ENCODE assay signal across 19 mouse cellular contexts in the genomic region with DNA sequence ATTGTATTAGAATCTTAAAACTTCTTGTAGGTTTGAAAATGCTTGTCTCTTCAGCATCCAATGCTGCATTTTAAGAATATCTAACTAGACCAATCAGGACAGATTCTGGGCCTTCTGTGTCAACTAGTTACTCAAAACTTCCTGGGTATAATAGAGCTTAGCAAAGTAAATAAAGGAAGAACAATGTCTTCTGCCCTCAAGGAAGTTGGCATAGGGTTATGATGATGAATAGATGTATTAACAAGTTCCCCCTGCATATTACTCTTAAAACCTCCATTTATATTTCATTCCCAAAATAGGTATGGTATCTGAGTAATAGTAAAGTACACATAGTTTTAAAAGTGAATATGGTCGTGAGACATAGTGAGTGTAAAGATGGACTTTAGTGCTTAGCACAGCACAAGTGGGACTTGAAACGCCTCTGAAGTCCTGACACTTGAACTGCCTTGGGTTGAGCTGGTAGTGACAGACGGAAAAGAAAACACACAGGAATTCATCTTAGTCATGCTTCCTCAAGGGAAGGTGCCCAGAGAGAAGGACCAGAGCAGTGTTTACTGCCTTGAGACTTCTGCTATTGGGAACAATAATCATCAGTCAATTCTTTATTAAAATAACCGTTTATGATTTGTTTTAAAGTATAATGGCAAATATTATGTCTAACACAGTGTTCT.
"Had no signal": no experiment of that assay in that cellular context is flagged by ENCODE, and none has a peak within 500 bp of the region (broad histone marks: within the 10 kb centered on the region; RNA-seq: fewer than 3 reads in every experiment).

No protein-coding gene starts in this region.

- H3K4me1 ChIP-seq: liver, embryonic 12.5 days; liver, embryonic 15.5 days; megakaryocyte, embryonic 14.5 days; stomach, embryonic 15.5 days had no signal

- H3K9ac ChIP-seq: kidney, embryonic 15.5 days; limb, embryonic 13.5 days; liver, embryonic 12.5 days; liver, embryonic 15.5 days; stomach, embryonic 15.5 days had no signal

- H3K27me3 ChIP-seq: kidney, embryonic 15.5 days; limb, embryonic 13.5 days; liver, embryonic 12.5 days; liver, embryonic 15.5 days; megakaryocyte, embryonic 14.5 days; stomach, embryonic 15.5 days had no signal

- H3K4me2 ChIP-seq: kidney, embryonic 15.5 days; limb, embryonic 13.5 days; liver, embryonic 12.5 days; liver, embryonic 15.5 days; stomach, embryonic 15.5 days had no signal

- H3K9me3 ChIP-seq: kidney, embryonic 15.5 days; limb, embryonic 10.5 days; limb, embryonic 13.5 days; liver, embryonic 12.5 days; liver, embryonic 15.5 days; megakaryocyte, embryonic 14.5 days; midbrain, embryonic 10.5 days; stomach, embryonic 15.5 days had no signal

- DNase-seq: kidney, adult 11 months; kidney, adult 8-10 months; kidney, postnatal 10 days; kidney, postnatal 4 days; liver; lung, adult 18-20 months; midbrain, embryonic 14.5 days; right cerebral cortex, adult 18-20 months; right cerebral cortex, postnatal 14 days; right cerebral cortex, postnatal 4 days; thymus, postnatal 25 days had no signal

- H3K4me3 ChIP-seq: kidney, embryonic 15.5 days; limb, embryonic 10.5 days; limb, embryonic 13.5 days; liver, embryonic 12.5 days; liver, embryonic 15.5 days; megakaryocyte, embryonic 14.5 days; midbrain, embryonic 10.5 days; stomach, embryonic 15.5 days had no signal

- ATAC-seq: liver, embryonic 12.5 days had no signal

- H3K27ac ChIP-seq: kidney, embryonic 15.5 days; limb, embryonic 10.5 days; limb, embryonic 13.5 days; liver, embryonic 12.5 days; liver, embryonic 15.5 days; midbrain, embryonic 10.5 days; stomach, embryonic 15.5 days had no signal

- H3K36me3 ChIP-seq: kidney, embryonic 15.5 days; limb, embryonic 10.5 days; limb, embryonic 13.5 days; liver, embryonic 12.5 days; liver, embryonic 15.5 days; midbrain, embryonic 10.5 days; stomach, embryonic 15.5 days had no signal
